Mouse (Mus musculus) right cerebral cortex, adult 18-20 months (tissue): ENCODE data around the gene Aqr.

Experiments used
- DNase-seq: peaks from one replicate; pipeline ENCODE4 v3.0.0; 2022; ENCODE audit warnings: mixed read lengths

Aqr gene

GRCm38 (mm10) chr2:114133355-114133754 lies 53.5 kb downstream of the Aqr start:
- DNase-seq: no peak

GRCm38 (mm10) chr2:114130657-114131056 lies 56.2 kb downstream of the Aqr start:
- no peak for DNase-seq

- no peak for DNase-seq
Measured at GRCm38 (mm10) chr2:114123304-114123703, 63.5 kb downstream of the Aqr start.

GRCm38 (mm10) chr2:114119451-114119850 lies 67.4 kb downstream of the Aqr start:
- no peak for DNase-seq

- DNase-seq: no peak
Measured at GRCm38 (mm10) chr2:114117665-114118064, 69.2 kb downstream of the Aqr start.

- DNase-seq: no peak
Measured at GRCm38 (mm10) chr2:114117235-114117634, 69.6 kb downstream of the Aqr start.

- no peak for DNase-seq
Measured at GRCm38 (mm10) chr2:114115563-114115962, 71.3 kb downstream of the Aqr start.

GRCm38 (mm10) chr2:114107288-114108278 lies 79.2 kb downstream of the Aqr start:
- no peak for DNase-seq

GRCm38 (mm10) chr2:114106383-114106782 lies 80.4 kb downstream of the Aqr start:
- no peak for DNase-seq

GRCm38 (mm10) chr2:114102471-114102870 lies 84.4 kb downstream of the Aqr start:
- no peak for DNase-seq

GRCm38 (mm10) chr2:114100834-114101233 lies 86.0 kb downstream of the Aqr start:
- no peak for DNase-seq

GRCm38 (mm10) chr2:114099816-114100215 lies 87.0 kb downstream of the Aqr start:
- DNase-seq: no peak

GRCm38 (mm10) chr2:114099109-114099508 lies 87.7 kb downstream of the Aqr start:
- no peak for DNase-seq

GRCm38 (mm10) chr2:114097627-114098026 lies 89.2 kb downstream of the Aqr start:
- no peak for DNase-seq

- DNase-seq: no peak
Measured at GRCm38 (mm10) chr2:114096570-114096969, 90.3 kb downstream of the Aqr start.

GRCm38 (mm10) chr2:114095348-114095747 lies 91.5 kb downstream of the Aqr start:
- DNase-seq: peak; percentile 38

GRCm38 (mm10) chr2:114094696-114095095 lies 92.1 kb downstream of the Aqr start:
- no peak for DNase-seq

- no peak for DNase-seq
Measured at GRCm38 (mm10) chr2:114093577-114093976, 93.2 kb downstream of the Aqr start.

- no peak for DNase-seq
Measured at GRCm38 (mm10) chr2:114089862-114090261, 97.0 kb downstream of the Aqr start.

- DNase-seq: no peak
Measured at GRCm38 (mm10) chr2:114087271-114087670, 99.6 kb downstream of the Aqr start.

- no peak for DNase-seq
Measured at GRCm38 (mm10) chr2:114071876-114072275, 114.9 kb downstream of the Aqr start.

- DNase-seq: no peak
Measured at GRCm38 (mm10) chr2:114066226-114066625, 120.6 kb downstream of the Aqr start.

GRCm38 (mm10) chr2:114064004-114064403 lies 122.8 kb downstream of the Aqr start:
- DNase-seq: no peak

GRCm38 (mm10) chr2:114060071-114060591 lies 126.7 kb downstream of the Aqr start:
- DNase-seq: no peak
